Mouse (Mus musculus) MEL (cell line): Measurements from ENCODE around the gene Rbms3. TPM values are rescaled to one million over a fixed set of nuclear protein-coding genes. Genes with fewer than 3 reads are reported as not detected.

Experiments
- DNase-seq: peaks from one replicate; pipeline ENCODE4 v3.0.0; 2011; ENCODE audit warnings: low read depth, low spot score
- H3K27ac ChIP-seq: 2 replicates; pipeline ENCODE4 v1.5.1; 2012; ENCODE audit warnings: low read depth, mild to moderate bottlenecking, control low read depth, low read length, moderate library complexity; ENCODE audit not compliant: control insufficient read depth
- H3K27me3 ChIP-seq, 2 experiments: fragments of 150-350 bp in 1 of 2; sonication (generic) in 1 of 2; 2 replicates each; pipeline ENCODE4 v1.6.1; 2012; ENCODE audit warnings: low read length in 2 of 2, mild to moderate bottlenecking in 2 of 2, improper control_type of control experiment in 1 of 2, moderate library complexity in 1 of 2; ENCODE audit not compliant: insufficient read depth in 2 of 2, control insufficient read depth in 1 of 2
- H3K36me3 ChIP-seq, 2 experiments: 2 replicates each; pipeline ENCODE4 v1.6.1; 2012 to 2014; ENCODE audit warnings: low read length in 2 of 2, improper control_type of control experiment in 1 of 2, inconsistent platforms in 1 of 2, mild to moderate bottlenecking in 1 of 2; ENCODE audit not compliant: insufficient read depth in 2 of 2, control insufficient read depth in 1 of 2
- H3K4me1 ChIP-seq, 2 experiments: fragments of 150-350 bp in 1 of 2; sonication (generic) in 1 of 2; 2 replicates each; pipeline ENCODE4 v1.6.1; 2012; ENCODE audit warnings: low read length in 2 of 2, improper control_type of control experiment in 1 of 2, mild to moderate bottlenecking in 1 of 2; ENCODE audit not compliant: insufficient read depth in 2 of 2, control insufficient read depth in 1 of 2
- H3K4me3 ChIP-seq, 2 experiments: fragments of 150-350 bp in 1 of 2; sonication (generic) in 1 of 2; 2 replicates each; pipeline ENCODE4 v1.5.1; 2012; ENCODE audit warnings: low read depth in 2 of 2, low read length in 2 of 2, mild to moderate bottlenecking in 2 of 2, moderate library complexity in 2 of 2, control low read depth in 1 of 2, improper control_type of control experiment in 1 of 2; ENCODE audit not compliant: control insufficient read depth in 1 of 2, insufficient read depth in 1 of 2
- H3K79me2 ChIP-seq: 2 replicates; pipeline ENCODE4 v1.6.1; 2012; ENCODE audit warnings: mild to moderate bottlenecking, low read length, moderate library complexity; ENCODE audit not compliant: control insufficient read depth, poor library complexity, insufficient read depth
- H3K9ac ChIP-seq: 2 replicates; pipeline ENCODE4 v1.6.1; 2012; ENCODE audit warnings: low read depth, mild to moderate bottlenecking, control low read depth, low read length, moderate library complexity; ENCODE audit not compliant: control insufficient read depth, poor library complexity, severe bottlenecking
- H3K9me3 ChIP-seq: fragments of 150-350 bp; sonication (generic); replicated peaks from 2 replicates; pipeline ENCODE4 v1.6.1; 2012; ENCODE audit warnings: mild to moderate bottlenecking, low read length, improper control_type of control experiment, moderate library complexity; ENCODE audit not compliant: insufficient read depth
- CTCF ChIP-seq, 3 experiments: IDR thresholded peaks in 2 of 3; conservative IDR thresholded peaks in 1 of 3; 2 replicates each; pipeline ENCODE4 v1.5.1; 2011 to 2012; ENCODE audit warnings: low read length in 3 of 3, low read depth in 2 of 3, mild to moderate bottlenecking in 2 of 3, improper control_type of control experiment in 1 of 3, inconsistent platforms in 1 of 3, mixed read lengths in 1 of 3, moderate library complexity in 1 of 3; ENCODE audit not compliant: control insufficient read depth in 1 of 3, insufficient read depth in 1 of 3, poor library complexity in 1 of 3, severe bottlenecking in 1 of 3
- E2F4 ChIP-seq: IDR thresholded peaks from 2 replicates; pipeline ENCODE4 v1.6.1; 2011; ENCODE audit warnings: low read depth, low read length, improper control_type of control experiment, borderline replicate concordance
- EP300 ChIP-seq, 2 experiments: IDR thresholded peaks; 2 replicates each; pipeline ENCODE4 v1.6.1; 2011; ENCODE audit warnings: improper control_type of control experiment in 2 of 2, low read length in 2 of 2, low read depth in 1 of 2, mild to moderate bottlenecking in 1 of 2
- GABPA ChIP-seq: IDR thresholded peaks from 2 replicates; pipeline ENCODE4 v1.6.1; 2012; ENCODE audit warnings: low read depth, mild to moderate bottlenecking, inconsistent platforms, low read length, improper control_type of control experiment, moderate library complexity
- GATA1 ChIP-seq: IDR thresholded peaks from 2 replicates; pipeline ENCODE4 v1.6.1; 2011; ENCODE audit warnings: low read depth, low read length, improper control_type of control experiment
- HCFC1 ChIP-seq: IDR thresholded peaks from 2 replicates; pipeline ENCODE4 v1.6.1; 2012; ENCODE audit warnings: low read depth, mild to moderate bottlenecking, inconsistent platforms, low read length, improper control_type of control experiment, moderate library complexity
- MAZ ChIP-seq: IDR thresholded peaks from 2 replicates; pipeline ENCODE4 v1.6.1; 2012; ENCODE audit warnings: low read depth, mild to moderate bottlenecking, inconsistent platforms, low read length, improper control_type of control experiment
- MXI1 ChIP-seq: IDR thresholded peaks from 2 replicates; pipeline ENCODE4 v1.6.1; 2011; ENCODE audit warnings: mild to moderate bottlenecking, low read depth, low read length, improper control_type of control experiment
- POLR2AphosphoS5 ChIP-seq: IDR thresholded peaks from 2 replicates; pipeline ENCODE4 v1.6.1; 2012; ENCODE audit warnings: low read depth, borderline replicate concordance, mild to moderate bottlenecking, inconsistent platforms, low read length, moderate library complexity, mixed read lengths
- SIN3A ChIP-seq: IDR thresholded peaks from 2 replicates; pipeline ENCODE4 v1.6.1; 2012; ENCODE audit warnings: low read length, improper control_type of control experiment, inconsistent platforms
- SMC3 ChIP-seq: IDR thresholded peaks from 2 replicates; pipeline ENCODE4 v1.6.1; 2011; ENCODE audit warnings: low read depth, low read length, improper control_type of control experiment
- TAL1 ChIP-seq: IDR thresholded peaks from 2 replicates; pipeline ENCODE4 v1.6.1; 2012; ENCODE audit warnings: mild to moderate bottlenecking, inconsistent platforms, low read length, moderate library complexity, mixed read lengths
- TCF12 ChIP-seq: IDR thresholded peaks from 2 replicates; pipeline ENCODE4 v1.6.1; 2014; ENCODE audit warnings: low read depth, mild to moderate bottlenecking, inconsistent platforms, low read length, improper control_type of control experiment, moderate library complexity
- UBTF ChIP-seq: IDR thresholded peaks from 2 replicates; pipeline ENCODE4 v1.6.1; 2012; ENCODE audit warnings: low read depth, mild to moderate bottlenecking, inconsistent platforms, low read length, improper control_type of control experiment, moderate library complexity, borderline replicate concordance; ENCODE audit not compliant: insufficient read depth
- USF1 ChIP-seq: IDR thresholded peaks from 2 replicates; pipeline ENCODE4 v1.6.1; 2014; ENCODE audit warnings: low read depth, mild to moderate bottlenecking, inconsistent platforms, low read length, improper control_type of control experiment, moderate library complexity
- ZKSCAN1 ChIP-seq: IDR thresholded peaks from 2 replicates; pipeline ENCODE4 v1.6.1; 2012; ENCODE audit warnings: low read depth, mild to moderate bottlenecking, inconsistent platforms, low read length, improper control_type of control experiment, moderate library complexity
- polyA plus RNA-seq, 2 experiments: library from polyadenylated mRNA; stranded (reverse) in 1 of 2; unstranded in 1 of 2; fragments of >175 nt in 1 of 2; fragments of >200 nt in 1 of 2; gene quantifications; 2 replicates each; pipeline versions ENCODE4 v1.2.1 to v1.2.4; 2012; ENCODE audit warnings: low replicate concordance in 2 of 2, low read depth in 1 of 2; ENCODE audit not compliant: insufficient read length in 2 of 2, insufficient read depth in 1 of 2, missing spikeins in 1 of 2
- total RNA-seq: library from RNA; depleted of rRNA; stranded (reverse); fragments of 300-350 nt; gene quantifications from 2 replicates; pipeline ENCODE4 v1.2.3, GENCODE M21; 2012

Rbms3 gene
- total and polyA plus RNA-seq, 3 experiments: not detected

- H3K4me1 ChIP-seq: no peaks in the 10 kb centered on the region
- no peak for DNase-seq
- no peaks in the 10 kb centered on the region for H3K79me2 ChIP-seq
- H3K36me3 ChIP-seq: no peaks in the 10 kb centered on the region
- no peaks in the 10 kb centered on the region for H3K9me3 ChIP-seq
- H3K27me3 ChIP-seq: no peaks in the 10 kb centered on the region
- H3K9ac ChIP-seq: no peak overlapping the region
- H3K27ac ChIP-seq: no peak overlapping the region
- TF ChIP-seq POLR2AphosphoS5 (no peak), MXI1 (no peak), HCFC1 (no peak), MAZ (no peak), GATA1 (no peak), SMC3 (no peak)
- H3K4me3 ChIP-seq: no peak overlapping the region
These were observed 206.5 kb downstream of the Rbms3 start for GRCm38 (mm10) chr9:117423259-117423658.

GRCm38 (mm10) chr9:117419874-117420485 is 209.7 kb downstream of the Rbms3 start:
- TF ChIP-seq USF1: no peak
- TF ChIP-seq UBTF: no peak
- TF ChIP-seq TAL1: no peak
- no peak for TF ChIP-seq GABPA
- no peak for TF ChIP-seq EP300 (IDR thresholded peaks at IDR 0.05; ENCODE audit: low read depth in 1 of 2, low read length in 2 of 2)
- TF ChIP-seq E2F4: no peak
- TF ChIP-seq CTCF (IDR thresholded peaks at IDR 0.05 in 2 of 3, conservative IDR thresholded peaks at IDR 0.05 in 1 of 3; ENCODE audit: control insufficient read depth in 1 of 3, insufficient read depth in 1 of 3, low read depth in 2 of 3, low read length in 3 of 3, poor library complexity in 1 of 3, severe bottlenecking in 1 of 3): no peak
- TF ChIP-seq SIN3A: no peak
- TF ChIP-seq TCF12: no peak
- no peak for TF ChIP-seq MAZ
- TF ChIP-seq ZKSCAN1: no peak
- TF ChIP-seq, all 39 proteins: peak for 0
- DNase-seq: no peak
- no peaks in the 10 kb centered on the region for H3K36me3 ChIP-seq
- no peaks in the 10 kb centered on the region for H3K27me3 ChIP-seq
- H3K9ac ChIP-seq: no peak overlapping the region
- no peak overlapping the region for H3K27ac ChIP-seq
- no peak overlapping the region for H3K4me3 ChIP-seq
- no peaks in the 10 kb centered on the region for H3K79me2 ChIP-seq
- H3K9me3 ChIP-seq: no peaks in the 10 kb centered on the region
- H3K4me1 ChIP-seq: no peaks in the 10 kb centered on the region
